In genomic region chr13:54992215-54992614, GRCm38 (mm10) we compare ENCODE assay signal across 21 mouse cellular contexts. TPM values are rescaled to one million over a fixed set of nuclear protein-coding genes. Genes with fewer than 3 reads are reported as not detected.
A peak's percentile ranks its signal among the peaks of the same experiment; 100 is the strongest.
DNase-seq lines count a peak whose midpoint lies in the region; ATAC-seq lines count a peak whose summit lies in the region.
"Had no signal": no experiment of that assay in that cellular context is flagged by ENCODE, and none has a peak within 500 bp of the region (broad histone marks: within the 10 kb centered on the region; RNA-seq: fewer than 3 reads in every experiment).

No protein-coding gene starts in this region.

- WGBS in forebrain, embryonic 10.5 days: 89% methylated on average over 7 of the region's 7 CpGs
- WGBS in forebrain, embryonic 15.5 days: 81% methylated on average over 7 of the region's 7 CpGs
- 82% methylated on average over 7 of the region's 7 CpGs for WGBS in heart, embryonic 11.5 days (ENCODE audit: insufficient replicate concordance)

- H3K27me3 ChIP-seq in forebrain, embryonic 10.5 days (ENCODE audit: poor library complexity, severe bottlenecking): peaks cover 90% of the 10 kb centered on the region
- H3K27me3 ChIP-seq in forebrain, embryonic 15.5 days: no peaks in the 10 kb centered on the region
- H3K27me3 ChIP-seq in heart, embryonic 11.5 days (ENCODE audit: control insufficient read depth, insufficient read depth, low read length): peaks cover 9% of the 10 kb centered on the region

- H3K4me2 ChIP-seq in forebrain, embryonic 15.5 days (replicated peaks): no peak overlapping the region
- H3K4me2 ChIP-seq in heart, embryonic 11.5 days: no peak overlapping the region
- H3K4me2 ChIP-seq: embryonic facial prominence, embryonic 15.5 days; heart, embryonic 13.5 days; hindbrain, embryonic 13.5 days had no signal

- no peak overlapping the region for H3K9ac ChIP-seq in forebrain, embryonic 15.5 days (replicated peaks)
- no peak overlapping the region for H3K9ac ChIP-seq in heart, embryonic 11.5 days (ENCODE audit: low read depth, low read length)
- H3K9ac ChIP-seq: embryonic facial prominence, embryonic 15.5 days; heart, embryonic 13.5 days; hindbrain, embryonic 13.5 days had no signal

- H3K4me1 ChIP-seq in forebrain, embryonic 10.5 days: peaks cover 90% of the 10 kb centered on the region
- H3K4me1 ChIP-seq in forebrain, embryonic 15.5 days: peaks cover 30% of the 10 kb centered on the region
- peaks cover 13% of the 10 kb centered on the region; the same call in 1 of the 2 replicates for H3K4me1 ChIP-seq in heart, embryonic 11.5 days (ENCODE audit: control insufficient read depth, insufficient read depth, low read length)

- DNase-seq in forebrain, embryonic 10.5 days (ENCODE audit: extremely low spot score, low spot score): no peak
- DNase-seq in retina, postnatal 1 day: peak; percentile 53
- DNase-seq in retina, embryonic 14.5 days (ENCODE audit: low spot score): no peak
- DNase-seq in layer of hippocampus, adult 9-10 months (ENCODE audit: low spot score): peak; percentile 17
- DNase-seq: adrenal gland, adult 2 months; adrenal gland, postnatal 25 days; cerebellum, adult 11 months; cerebellum, adult 8-10 months; embryo, embryonic 11 days; gastrocnemius, postnatal 14 days; heart, postnatal 36 days had no signal

- ATAC-seq in forebrain, embryonic 15.5 days (replicated peaks): no peak
- ATAC-seq in monocyte, adult 5-6 weeks (replicated peaks; ENCODE audit: insufficient number of reproducible peaks, low FRiP score, low TSS enrichment, poor library complexity, severe bottlenecking): no peak
- no peak for ATAC-seq in heart, embryonic 11.5 days (replicated peaks; ENCODE audit: insufficient number of reproducible peaks, low FRiP score, low TSS enrichment)
- ATAC-seq: forebrain, embryonic 16.5 days; hindbrain, postnatal 0 days; Patski had no signal

- no peaks in the 10 kb centered on the region for H3K36me3 ChIP-seq in forebrain, embryonic 10.5 days (replicated peaks)
- H3K36me3 ChIP-seq in forebrain, embryonic 15.5 days: 0 out of 2 replicates have a peak, but pooled peaks cover 4% of the 10 kb centered on the region
- no peaks in the 10 kb centered on the region for H3K36me3 ChIP-seq in heart, embryonic 11.5 days (ENCODE audit: control insufficient read depth, insufficient read depth, low read length)
- H3K36me3 ChIP-seq: embryonic facial prominence, embryonic 15.5 days; heart, embryonic 13.5 days had no signal

- no peak overlapping the region for H3K4me3 ChIP-seq in forebrain, embryonic 10.5 days
- H3K4me3 ChIP-seq in forebrain, embryonic 15.5 days: no peak overlapping the region
- no peak overlapping the region for H3K4me3 ChIP-seq in heart, embryonic 11.5 days (ENCODE audit: low read depth, low read length)
- H3K4me3 ChIP-seq: embryonic facial prominence, embryonic 15.5 days; erythroblast, embryonic 14.5 days; heart, embryonic 13.5 days; hindbrain, embryonic 13.5 days had no signal

- H3K27ac ChIP-seq in forebrain, embryonic 10.5 days: peak overlapping the region; percentile 69
- no peak overlapping the region for H3K27ac ChIP-seq in forebrain, embryonic 15.5 days (replicated peaks)
- H3K27ac ChIP-seq in heart, embryonic 11.5 days (ENCODE audit: low read depth, low read length): no peak overlapping the region
- H3K27ac ChIP-seq: embryonic facial prominence, embryonic 15.5 days; heart, embryonic 13.5 days; hindbrain, embryonic 13.5 days; hindbrain, postnatal 0 days had no signal

- no peaks in the 10 kb centered on the region for H3K9me3 ChIP-seq in forebrain, embryonic 10.5 days
- no peaks in the 10 kb centered on the region for H3K9me3 ChIP-seq in forebrain, embryonic 15.5 days
- H3K9me3 ChIP-seq in heart, embryonic 11.5 days (replicated peaks; ENCODE audit: control insufficient read depth, low read length): no peaks in the 10 kb centered on the region
- H3K9me3 ChIP-seq: embryonic facial prominence, embryonic 15.5 days; heart, embryonic 13.5 days; hindbrain, embryonic 13.5 days had no signal

RNA-seq across cellular contexts. Expression of gene Hk3, which starts 29.0 kb away (rescaled TPM):
- polyA plus RNA-seq in forebrain, embryonic 10.5 days (2016; fragmentation: Nextera tagmentation; extraction: Ambion mirVana): 0.58 TPM in 2 replicates
- polyA plus RNA-seq in forebrain, embryonic 15.5 days (2015; fragmentation: Nextera tagmentation; extraction: Ambion mirVana): 0.73 and 1.2 TPM in 2 replicates
- 27.2 to 72.1 TPM (median 36.8 TPM) in 3 replicates for total RNA-seq in monocyte, adult 5-6 weeks (2017)
- polyA plus RNA-seq in heart, embryonic 11.5 days (2014; fragmentation: Nextera tagmentation; extraction: Ambion mirVana): 0.16 and 0.54 TPM in 2 replicates
- polyA plus RNA-seq: Patski had no signal

RNA-seq across cellular contexts. Expression of gene Unc5a, which starts 43.0 kb away (rescaled TPM):
- polyA plus RNA-seq in forebrain, embryonic 10.5 days (2016; fragmentation: Nextera tagmentation; extraction: Ambion mirVana): 2.4 TPM in 2 replicates
- 16.6 and 16.9 TPM in 2 replicates for polyA plus RNA-seq in forebrain, embryonic 15.5 days (2015; fragmentation: Nextera tagmentation; extraction: Ambion mirVana)
- total RNA-seq in monocyte, adult 5-6 weeks (2017): 3.3 to 6.8 TPM in 2 of 3 replicates, not detected in the other
- polyA plus RNA-seq in heart, embryonic 11.5 days (2014; fragmentation: Nextera tagmentation; extraction: Ambion mirVana): 2.5 and 2.6 TPM in 2 replicates
- polyA plus RNA-seq: erythroblast, embryonic 14.5 days; Patski had no signal

Comparison
In these comparisons a context has a peak if more than half of its experiments do, and no peak if none do; other contexts are left out.
1. DNase-seq: peak in retina, postnatal 1 day (single experiment) and layer of hippocampus, adult 9-10 months (single experiment); none in forebrain, embryonic 10.5 days (single experiment) and retina, embryonic 14.5 days (single experiment).